Mouse (Mus musculus) forebrain, embryonic 14.5 days (tissue): Measurements from ENCODE around the gene Cd101. TPM values are rescaled to one million over a fixed set of nuclear protein-coding genes. Genes with fewer than 3 reads are reported as not detected.

ENCODE experiments used
- ATAC-seq: fragments of 200-750 bp; cut with Nextera tagmentation; 2 replicates; pipeline ENCODE4 v1.8.0; 2017; ENCODE audit warnings: mild to moderate bottlenecking, moderate library complexity
- DNase-seq: peaks from one replicate; pipeline ENCODE4 v3.0.0-alpha.2; 2015; ENCODE audit warnings: low spot score
- H3K27ac ChIP-seq: fragments of 300-500 bp; sonication (generic); 2 replicates; pipeline ENCODE4 v1.5.1; 2014; ENCODE audit warnings: low read depth, mild to moderate bottlenecking, control low read depth, low read length, moderate library complexity
- H3K27me3 ChIP-seq: fragments of 300-500 bp; sonication (generic); replicated peaks from 2 replicates; pipeline ENCODE4 v1.6.1; 2014; ENCODE audit warnings: low read length, control low read depth, mixed read lengths; ENCODE audit not compliant: control insufficient read depth, insufficient read depth
- H3K36me3 ChIP-seq: fragments of 300-500 bp; sonication (generic); 2 replicates; pipeline ENCODE4 v1.6.1; 2014; ENCODE audit warnings: low read length, control low read depth; ENCODE audit not compliant: control insufficient read depth, insufficient read depth
- H3K4me1 ChIP-seq: fragments of 300-500 bp; sonication (generic); 2 replicates; pipeline ENCODE4 v1.6.1; 2014; ENCODE audit warnings: antibody characterized with exemption, low read length, control low read depth; ENCODE audit not compliant: control insufficient read depth, insufficient read depth
- H3K4me2 ChIP-seq: fragments of 300-500 bp; sonication (generic); 2 replicates; pipeline ENCODE4 v1.6.1; 2014; ENCODE audit warnings: mild to moderate bottlenecking, control low read depth, low read length
- H3K4me3 ChIP-seq: fragments of 300-500 bp; sonication (generic); 2 replicates; pipeline ENCODE4 v1.5.1; 2014; ENCODE audit warnings: low read depth, low read length, control low read depth
- H3K9ac ChIP-seq: fragments of 300-500 bp; sonication (generic); 2 replicates; pipeline ENCODE4 v1.6.1; 2014; ENCODE audit warnings: mild to moderate bottlenecking, low read length, control low read depth, moderate library complexity
- H3K9me3 ChIP-seq: fragments of 300-500 bp; sonication (generic); replicated peaks from 2 replicates; pipeline ENCODE4 v1.6.1; 2016; ENCODE audit warnings: low read length, control low read depth, mixed read lengths; ENCODE audit not compliant: control insufficient read depth
- WGBS: fragments of 180-500 bp; shearing (Covaris S2); extraction: QIAGEN DNeasy Blood & Tissue Kit; methylation state at CpG from one replicate; pipeline ENCODE4 v1.1.7; 2014; 5-methylcytosine and 5-hydroxymethylcytosine counted together
- polyA plus RNA-seq: library from polyadenylated mRNA; unstranded; fragments of >200 nt; fragmentation: Nextera tagmentation; extraction: Ambion mirVana; gene quantifications from 2 replicates; pipeline ENCODE4 v1.2.1, GENCODE M21; 2014

The Cd101 gene
- polyA plus RNA-seq, 1 experiment from 2014 or later = not detected

GRCm38 (mm10) chr3:101070230-101070795 lies 41.0 kb upstream of the Cd101 start:
- no peak overlapping the region for H3K4me2 ChIP-seq
- 12% methylated on average over 10 of the region's 10 CpGs for WGBS
- no peak overlapping the region for H3K4me3 ChIP-seq
- H3K27me3 ChIP-seq = no peaks in the 10 kb centered on the region
- no peaks in the 10 kb centered on the region for H3K9me3 ChIP-seq
- H3K9ac ChIP-seq = 0 out of 2 replicates have a peak overlapping the region, but pooled peaks have one; percentile 17
- peaks cover 58% of the 10 kb centered on the region for H3K4me1 ChIP-seq
- ATAC-seq (no peak; the same call in 1 of the 2 replicates), DNase-seq (peak; percentile 32)
- H3K27ac ChIP-seq = peak overlapping the region; percentile 87
- peaks cover 12% of the 10 kb centered on the region; the same call in 1 of the 2 replicates for H3K36me3 ChIP-seq

GRCm38 (mm10) chr3:101068701-101069100 lies 39.3 kb upstream of the Cd101 start:
- no peak overlapping the region for H3K4me3 ChIP-seq
- no peak overlapping the region for H3K9ac ChIP-seq
- no peak overlapping the region for H3K4me2 ChIP-seq
- ATAC-seq = peak; percentile 77
- peak; percentile 87 for DNase-seq
- H3K27ac ChIP-seq = peak overlapping the region; percentile 87
- H3K9me3 ChIP-seq = no peaks in the 10 kb centered on the region
- H3K4me1 ChIP-seq = peaks cover 58% of the 10 kb centered on the region
- 4% methylated on average over 5 of the region's 5 CpGs for WGBS
- no peaks in the 10 kb centered on the region for H3K27me3 ChIP-seq
- H3K36me3 ChIP-seq = peaks cover 7% of the 10 kb centered on the region; the same call in 1 of the 2 replicates

GRCm38 (mm10) chr3:101066175-101066574 lies 36.8 kb upstream of the Cd101 start:
- Histone ChIP-seq H3K27me3 (no peaks in the 10 kb centered on the region), H3K9ac (no peak overlapping the region), H3K36me3 (no peaks in the 10 kb centered on the region; the same call in 1 of the 2 replicates), H3K27ac (0 out of 2 replicates have a peak overlapping the region, but pooled peaks have one; percentile 27), H3K4me3 (no peak overlapping the region), H3K9me3 (no peaks in the 10 kb centered on the region), H3K4me2 (no peak overlapping the region), H3K4me1 (peaks cover 41% of the 10 kb centered on the region)
- DNase-seq (no peak), ATAC-seq (no peak)
- 50% methylated on average over 6 of the region's 6 CpGs for WGBS

DNA sequence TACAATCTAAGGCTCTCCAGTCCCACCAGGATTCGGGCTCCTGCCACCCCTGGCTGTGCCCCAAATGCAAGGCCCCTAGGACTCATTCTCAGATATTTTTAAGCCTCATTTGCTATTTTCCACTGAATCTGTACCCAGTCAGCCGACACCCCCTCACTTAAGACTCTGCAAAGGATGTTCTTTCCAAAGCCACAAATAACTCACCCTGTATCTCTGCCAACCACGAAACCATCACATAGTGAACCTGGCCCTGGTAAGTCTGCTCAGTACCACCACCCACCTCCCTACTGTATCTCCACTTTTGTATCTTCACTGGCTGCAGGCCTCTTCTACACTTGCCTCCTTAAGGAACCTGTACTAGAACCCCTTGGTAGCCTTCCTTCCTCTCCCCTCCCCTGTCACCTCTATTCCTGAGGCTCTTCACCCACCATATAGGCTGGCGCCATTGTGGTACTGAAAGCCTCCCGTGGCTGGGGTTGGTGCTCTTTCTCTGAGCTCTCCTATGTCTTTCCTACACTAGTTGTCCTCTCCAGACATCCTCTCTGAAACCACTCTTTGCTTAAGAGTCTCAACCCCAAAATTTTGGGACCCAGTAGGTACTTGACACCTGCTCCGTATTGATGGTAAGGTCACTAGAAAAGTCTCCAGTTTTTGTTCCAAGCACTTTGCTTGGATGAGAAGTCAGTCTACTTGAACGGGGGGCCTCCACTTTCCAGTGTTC lies 32.7 kb upstream of the Cd101 start:
- Histone ChIP-seq H3K9ac (no peak overlapping the region), H3K4me2 (no peak overlapping the region), H3K4me1 (peaks cover 10% of the 10 kb centered on the region), H3K36me3 (peaks cover 24% of the 10 kb centered on the region), H3K27me3 (no peaks in the 10 kb centered on the region), H3K4me3 (no peak overlapping the region), H3K9me3 (no peaks in the 10 kb centered on the region), H3K27ac (no peak overlapping the region)
- DNase-seq = no peak
- no peak for ATAC-seq
- 92% methylated on average over 7 of the region's 7 CpGs for WGBS

DNA sequence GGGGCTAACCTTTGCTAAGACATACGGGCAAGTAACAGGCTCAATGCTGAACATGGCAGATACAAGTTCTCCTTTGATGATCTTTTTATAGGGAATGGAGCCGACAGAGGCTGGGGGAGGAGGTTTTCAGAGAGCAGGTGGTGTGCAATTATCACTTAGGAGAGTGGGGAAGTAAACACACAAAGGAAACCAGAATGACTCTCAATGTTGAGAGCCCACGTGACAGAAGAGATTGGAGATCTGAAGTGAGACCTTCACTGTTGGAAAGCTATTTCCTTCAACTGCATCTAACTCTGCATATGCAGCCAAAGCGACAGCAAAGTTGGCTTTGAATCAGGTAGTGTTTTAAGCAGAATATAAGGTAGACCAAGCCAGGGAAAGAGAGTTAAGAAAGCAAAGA lies 29.9 kb upstream of the Cd101 start:
- Histone ChIP-seq H3K4me2 (no peak overlapping the region), H3K4me1 (no peaks in the 10 kb centered on the region), H3K27ac (no peak overlapping the region), H3K36me3 (peaks cover 37% of the 10 kb centered on the region), H3K4me3 (no peak overlapping the region), H3K27me3 (no peaks in the 10 kb centered on the region), H3K9me3 (no peaks in the 10 kb centered on the region), H3K9ac (no peak overlapping the region)
- no peak for ATAC-seq
- peak; percentile 31 for DNase-seq
- 75% methylated on average over 4 of the region's 4 CpGs for WGBS

DNA sequence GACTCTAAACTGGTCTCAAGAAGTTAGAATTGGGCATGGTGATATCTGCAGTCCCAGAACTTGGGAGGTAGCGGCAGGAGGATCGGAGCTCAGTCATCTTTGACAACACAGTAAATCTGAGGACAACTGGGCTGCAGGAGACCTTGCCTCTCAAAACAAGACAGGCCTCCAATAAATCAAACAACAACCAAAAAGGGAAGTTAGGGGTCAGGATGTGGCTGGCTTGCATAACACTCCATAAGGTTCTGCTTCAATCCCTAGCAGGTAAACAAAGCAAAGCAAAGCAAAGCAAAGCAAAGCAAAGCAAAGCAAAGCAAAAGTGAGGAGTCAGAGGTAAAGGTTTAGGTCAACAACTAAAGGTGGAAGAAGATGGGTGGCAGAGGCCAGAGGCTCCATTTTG lies 28.8 kb upstream of the Cd101 start:
- no peak overlapping the region for H3K27ac ChIP-seq
- H3K4me1 ChIP-seq = no peaks in the 10 kb centered on the region
- no peak for ATAC-seq
- H3K9ac ChIP-seq = no peak overlapping the region
- DNase-seq = no peak
- peaks cover 37% of the 10 kb centered on the region for H3K36me3 ChIP-seq
- H3K27me3 ChIP-seq = no peaks in the 10 kb centered on the region
- no peak overlapping the region for H3K4me2 ChIP-seq
- no peak overlapping the region for H3K4me3 ChIP-seq
- no peaks in the 10 kb centered on the region for H3K9me3 ChIP-seq
- WGBS = 96% methylated on average over 2 of the region's 2 CpGs

GRCm38 (mm10) chr3:101055216-101055615 lies 25.9 kb upstream of the Cd101 start:
- no peaks in the 10 kb centered on the region for H3K4me1 ChIP-seq
- H3K9me3 ChIP-seq = no peaks in the 10 kb centered on the region
- H3K36me3 ChIP-seq = peaks cover 30% of the 10 kb centered on the region
- no peak for DNase-seq
- H3K9ac ChIP-seq = no peak overlapping the region
- H3K4me3 ChIP-seq = no peak overlapping the region
- no peak overlapping the region for H3K27ac ChIP-seq
- 91% methylated on average over 8 of the region's 8 CpGs for WGBS
- no peak overlapping the region for H3K4me2 ChIP-seq
- no peak for ATAC-seq
- no peaks in the 10 kb centered on the region for H3K27me3 ChIP-seq

GRCm38 (mm10) chr3:101051601-101052000 lies 22.2 kb upstream of the Cd101 start:
- Histone ChIP-seq H3K27ac (no peak overlapping the region), H3K4me3 (no peak overlapping the region), H3K27me3 (no peaks in the 10 kb centered on the region), H3K4me2 (no peak overlapping the region), H3K4me1 (peaks cover 10% of the 10 kb centered on the region), H3K9ac (no peak overlapping the region), H3K36me3 (peaks cover 16% of the 10 kb centered on the region; the same call in 1 of the 2 replicates), H3K9me3 (no peaks in the 10 kb centered on the region)
- DNase-seq (no peak), ATAC-seq (no peak)
- WGBS = 84% methylated on average over 4 of the region's 4 CpGs

DNA sequence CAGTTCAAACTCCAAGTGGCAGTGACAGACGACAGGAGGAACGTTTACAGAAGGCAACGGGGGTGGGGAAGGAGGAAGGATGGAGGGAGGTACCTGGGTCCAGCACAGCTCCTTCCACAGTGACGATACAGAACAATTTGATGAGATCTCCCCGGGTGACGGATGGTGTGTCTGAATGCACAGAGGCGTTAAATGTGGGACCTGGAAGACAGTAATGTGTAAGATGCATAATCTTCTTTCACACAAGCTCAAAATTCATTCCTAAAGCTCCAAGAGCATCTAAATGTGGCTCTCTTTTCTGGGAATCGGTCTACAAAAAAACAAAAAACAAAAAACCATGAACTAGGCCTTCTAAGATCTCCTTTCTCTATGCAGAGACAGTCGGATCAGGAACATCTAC lies 20.6 kb upstream of the Cd101 start:
- H3K9ac ChIP-seq = no peak overlapping the region
- no peaks in the 10 kb centered on the region for H3K9me3 ChIP-seq
- peaks cover 10% of the 10 kb centered on the region for H3K4me1 ChIP-seq
- WGBS = 86% methylated on average over 9 of the region's 9 CpGs
- H3K27me3 ChIP-seq = no peaks in the 10 kb centered on the region
- H3K4me3 ChIP-seq = no peak overlapping the region
- H3K36me3 ChIP-seq = peaks cover 15% of the 10 kb centered on the region
- no peak for DNase-seq
- no peak overlapping the region for H3K4me2 ChIP-seq
- ATAC-seq = no peak
- H3K27ac ChIP-seq = no peak overlapping the region
